Mouse (Mus musculus) spleen, adult 2 months (tissue): ENCODE measurements at regions not wholly inside any gene's neighbourhood (a gene's known extent, or its start where the extent isn't known, plus 50 kb on each side); places are given as distances from the start of the nearest gene placed in this dataset.

Source experiments
- DNase-seq, 2 experiments: peaks; one replicate each; pipeline versions ENCODE4 v3.0.0 to v3.0.0-alpha.2; 2012 to 2021; ENCODE audit warnings: low spot score in 2 of 2, low read depth in 1 of 2
- H3K27ac ChIP-seq: fragments of 200-500 bp; 2 replicates; pipeline ENCODE4 v1.5.1; 2012; ENCODE audit warnings: low read length, inconsistent platforms; ENCODE audit not compliant: insufficient read depth
- H3K27me3 ChIP-seq: fragments of 200-500 bp; 2 replicates; pipeline ENCODE4 v1.6.1; 2012; ENCODE audit warnings: mild to moderate bottlenecking, moderate library complexity, low read length, inconsistent platforms; ENCODE audit not compliant: control insufficient read depth, insufficient read depth
- H3K36me3 ChIP-seq: fragments of 200-500 bp; 2 replicates; pipeline ENCODE4 v1.6.1; 2012; ENCODE audit warnings: mild to moderate bottlenecking, low read length, inconsistent platforms; ENCODE audit not compliant: control insufficient read depth, insufficient read depth
- H3K4me1 ChIP-seq: fragments of 200-500 bp; 2 replicates; pipeline ENCODE4 v1.6.1; 2011; ENCODE audit warnings: inconsistent platforms; ENCODE audit not compliant: control insufficient read depth, insufficient read depth, insufficient read length
- H3K4me3 ChIP-seq: fragments of 200-500 bp; 2 replicates; pipeline ENCODE4 v1.5.1; 2011; ENCODE audit warnings: mild to moderate bottlenecking, inconsistent platforms; ENCODE audit not compliant: insufficient read depth, insufficient read length; ENCODE audit errors: extremely low read depth
- CTCF ChIP-seq: fragments of 200-500 bp; IDR thresholded peaks from 2 replicates; pipeline ENCODE4 v1.5.1; 2011; ENCODE audit warnings: mild to moderate bottlenecking, inconsistent platforms; ENCODE audit not compliant: insufficient read depth, insufficient read length, insufficient replicate concordance; ENCODE audit errors: extremely low read depth
- POLR2A ChIP-seq: fragments of 200-500 bp; IDR thresholded peaks from 2 replicates; pipeline ENCODE4 v1.6.1; 2011; ENCODE audit warnings: low read depth, low read length, inconsistent platforms
- WGBS: fragments of 180-500 bp; shearing (Covaris S2); methylation state at CpG from one replicate; pipeline ENCODE4 v1.1.7; 2018; 5-methylcytosine and 5-hydroxymethylcytosine counted together

DNA sequence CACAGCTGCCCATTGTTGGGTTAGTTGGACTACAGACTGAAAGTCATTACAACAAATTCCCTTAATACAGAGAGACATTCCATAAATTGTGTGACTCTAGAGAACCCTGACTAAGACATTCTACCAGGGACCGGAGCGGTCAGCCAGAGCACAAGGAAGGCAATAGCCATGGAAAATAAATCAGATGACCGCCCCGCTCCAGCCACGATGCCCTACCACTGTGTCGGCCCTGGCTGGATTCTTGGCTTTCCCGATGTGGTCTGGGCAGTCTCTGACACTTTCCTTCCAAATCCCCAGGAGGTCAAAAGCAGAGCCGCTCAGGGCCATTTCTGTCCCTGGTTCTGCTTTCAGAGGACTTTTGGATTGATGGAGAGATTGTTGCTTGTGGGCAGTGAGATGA is 57.8 kb downstream of the Lsm3 start:
- TF ChIP-seq CTCF = no peak
- no peak for TF ChIP-seq POLR2A
- Histone ChIP-seq H3K27me3 (no peaks in the 10 kb centered on the region), H3K4me3 (no peak overlapping the region), H3K4me1 (no peaks in the 10 kb centered on the region), H3K36me3 (no peaks in the 10 kb centered on the region), H3K27ac (no peak overlapping the region)
- 87% methylated on average over 8 of the region's 8 CpGs for WGBS
- no peak for DNase-seq

DNA sequence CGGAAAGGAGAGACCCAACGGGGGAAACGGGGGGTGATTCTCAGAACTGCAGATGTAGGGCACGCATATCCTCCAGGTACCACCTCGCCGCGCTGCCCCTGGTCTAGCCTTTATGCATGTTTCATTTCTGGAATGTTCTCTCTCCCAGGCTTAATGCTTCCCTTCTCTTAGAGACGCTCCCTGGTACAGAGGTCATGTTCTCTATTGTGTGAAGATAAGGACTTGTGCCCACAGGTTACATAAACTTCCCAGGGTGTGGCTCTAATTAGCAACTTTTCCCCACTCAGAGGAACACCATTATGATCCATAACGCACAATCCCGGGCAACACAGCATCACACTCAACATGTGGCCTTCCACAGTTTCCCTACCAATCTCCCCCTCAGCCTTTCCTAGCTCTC is 58.7 kb downstream of the Lsm3 start:
- Histone ChIP-seq H3K4me1 (no peaks in the 10 kb centered on the region), H3K4me3 (no peak overlapping the region), H3K36me3 (no peaks in the 10 kb centered on the region), H3K27me3 (no peaks in the 10 kb centered on the region), H3K27ac (no peak overlapping the region)
- TF ChIP-seq CTCF = no peak
- no peak for TF ChIP-seq POLR2A
- 86% methylated on average over 10 of the region's 10 CpGs for WGBS
- DNase-seq = no peak

DNA sequence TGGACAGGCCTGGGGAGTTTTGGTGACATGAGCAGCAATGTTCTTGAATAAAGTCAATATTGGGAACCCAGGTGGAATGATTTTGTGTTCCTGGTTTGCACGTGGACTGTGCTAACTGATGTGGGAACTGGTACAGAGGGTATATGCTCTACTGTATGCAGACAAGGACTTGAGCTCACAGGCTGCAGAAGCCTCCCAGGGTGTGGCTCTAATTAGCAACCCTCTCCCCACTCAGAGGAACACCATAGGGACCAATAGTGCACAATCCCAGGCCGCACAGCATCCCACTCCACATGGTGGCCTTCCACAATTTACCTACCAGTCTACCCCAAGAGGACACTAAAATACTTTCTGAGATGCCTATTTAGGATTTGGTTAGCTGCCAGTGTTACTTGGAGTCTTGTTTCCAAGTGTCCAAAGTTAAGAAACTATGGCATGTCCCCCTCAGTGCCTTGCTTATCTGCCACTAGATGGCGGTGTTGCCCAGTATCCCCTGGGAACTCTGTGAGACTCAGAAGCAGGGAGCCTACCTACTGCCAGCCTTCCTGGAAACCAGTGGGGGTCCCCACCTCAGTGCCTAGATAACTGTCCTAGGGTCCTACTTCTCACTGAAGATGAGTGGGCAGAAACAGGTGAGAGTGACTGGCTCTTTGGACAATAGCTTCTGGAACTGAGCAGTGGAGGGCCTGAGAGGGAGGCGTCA is 60.1 kb downstream of the Lsm3 start:
- H3K4me1 ChIP-seq = no peaks in the 10 kb centered on the region
- no peaks in the 10 kb centered on the region for H3K27me3 ChIP-seq
- TF ChIP-seq CTCF (peak; percentile 82; the same call in 1 of the 2 replicates), POLR2A (no peak)
- H3K27ac ChIP-seq = no peak overlapping the region
- no peak overlapping the region for H3K4me3 ChIP-seq
- DNase-seq = peak; percentile 33 to 65
- H3K36me3 ChIP-seq = no peaks in the 10 kb centered on the region
- 71% methylated on average over 4 of the region's 4 CpGs for WGBS

DNA sequence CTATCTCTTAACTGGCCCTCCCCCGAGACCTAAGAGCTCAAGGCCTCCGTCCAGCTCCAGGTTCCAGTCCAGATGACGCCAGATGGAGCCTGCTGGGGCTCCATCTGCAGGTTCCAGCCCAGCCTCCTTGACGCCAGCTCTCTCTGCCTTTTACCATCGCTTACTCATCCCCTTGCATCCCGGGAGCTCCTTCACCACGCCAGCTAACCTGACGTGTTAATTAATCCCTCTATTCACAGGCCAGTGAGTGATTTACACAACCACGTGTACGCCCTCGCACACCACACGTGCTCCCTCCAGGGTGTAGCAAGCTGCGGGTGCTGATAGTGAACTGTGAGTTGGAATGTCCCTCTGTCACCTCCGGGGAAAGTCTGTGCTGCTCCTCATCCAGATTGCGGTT is 61.2 kb downstream of the Lsm3 start:
- Histone ChIP-seq H3K27me3 (no peaks in the 10 kb centered on the region), H3K4me3 (no peak overlapping the region), H3K27ac (no peak overlapping the region), H3K36me3 (no peaks in the 10 kb centered on the region), H3K4me1 (no peaks in the 10 kb centered on the region)
- TF ChIP-seq POLR2A = no peak
- no peak for TF ChIP-seq CTCF
- 87% methylated on average over 15 of the region's 15 CpGs for WGBS
- DNase-seq = no peak

GRCm38 (mm10) chr6:91579666-91580065 is 63.9 kb downstream of the Lsm3 start:
- TF ChIP-seq POLR2A = no peak
- TF ChIP-seq CTCF = no peak
- no peaks in the 10 kb centered on the region for H3K4me1 ChIP-seq
- no peaks in the 10 kb centered on the region for H3K36me3 ChIP-seq
- H3K27ac ChIP-seq = no peak overlapping the region
- H3K27me3 ChIP-seq = no peaks in the 10 kb centered on the region
- 87% methylated on average over 10 of the region's 10 CpGs for WGBS
- no peak overlapping the region for H3K4me3 ChIP-seq
- no peak for DNase-seq

DNA sequence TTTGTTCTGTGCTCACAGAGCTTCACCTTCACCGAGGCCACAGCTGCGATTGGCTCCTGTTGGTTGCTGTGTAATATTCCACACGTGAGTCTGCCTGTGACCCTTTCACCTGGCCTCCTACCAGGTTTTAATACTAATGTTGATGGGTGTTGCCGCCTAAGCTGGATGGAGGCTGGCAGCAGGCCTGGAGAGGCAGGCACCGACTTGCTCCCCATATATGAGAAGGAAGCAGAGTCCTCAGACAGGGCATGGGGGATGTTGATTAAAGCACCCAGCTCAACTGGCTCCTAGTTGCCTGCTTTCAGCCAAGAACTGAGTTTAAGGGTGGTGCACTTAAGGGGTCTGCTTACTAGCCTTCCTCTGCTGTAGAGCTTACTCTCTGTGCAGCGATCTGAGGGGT is 64.9 kb downstream of the Lsm3 start:
- TF ChIP-seq POLR2A (no peak), CTCF (no peak)
- H3K4me1 ChIP-seq = no peaks in the 10 kb centered on the region
- H3K4me3 ChIP-seq = no peak overlapping the region
- WGBS = 94% methylated on average over 6 of the region's 6 CpGs
- no peaks in the 10 kb centered on the region for H3K36me3 ChIP-seq
- H3K27ac ChIP-seq = no peak overlapping the region
- no peak for DNase-seq
- H3K27me3 ChIP-seq = no peaks in the 10 kb centered on the region

DNA sequence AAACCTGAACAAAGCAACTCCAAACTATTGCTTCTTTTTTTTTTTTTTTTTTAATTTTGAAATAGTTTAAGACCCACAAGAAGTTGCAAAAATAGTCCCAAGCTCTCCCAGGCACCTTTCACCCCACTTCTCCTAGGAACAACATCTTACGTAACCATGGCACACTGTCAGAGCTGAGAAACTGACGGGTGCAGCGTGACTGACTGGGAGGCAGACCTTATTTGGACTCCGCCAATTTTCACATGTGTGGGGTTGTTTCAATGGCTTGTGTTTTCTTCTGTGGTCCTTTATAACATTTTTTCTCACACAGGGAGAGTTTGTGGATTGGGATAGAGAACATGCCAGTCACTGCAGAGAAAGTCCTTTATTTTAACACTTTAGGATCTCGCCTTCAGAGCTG is 66.6 kb downstream of the Lsm3 start:
- Histone ChIP-seq H3K27ac (no peak overlapping the region), H3K4me3 (no peak overlapping the region), H3K27me3 (no peaks in the 10 kb centered on the region), H3K4me1 (no peaks in the 10 kb centered on the region; the same call in 1 of the 2 replicates), H3K36me3 (no peaks in the 10 kb centered on the region)
- TF ChIP-seq CTCF = no peak
- no peak for DNase-seq
- 79% methylated on average over 5 of the region's 5 CpGs for WGBS
